In the genomic region with DNA sequence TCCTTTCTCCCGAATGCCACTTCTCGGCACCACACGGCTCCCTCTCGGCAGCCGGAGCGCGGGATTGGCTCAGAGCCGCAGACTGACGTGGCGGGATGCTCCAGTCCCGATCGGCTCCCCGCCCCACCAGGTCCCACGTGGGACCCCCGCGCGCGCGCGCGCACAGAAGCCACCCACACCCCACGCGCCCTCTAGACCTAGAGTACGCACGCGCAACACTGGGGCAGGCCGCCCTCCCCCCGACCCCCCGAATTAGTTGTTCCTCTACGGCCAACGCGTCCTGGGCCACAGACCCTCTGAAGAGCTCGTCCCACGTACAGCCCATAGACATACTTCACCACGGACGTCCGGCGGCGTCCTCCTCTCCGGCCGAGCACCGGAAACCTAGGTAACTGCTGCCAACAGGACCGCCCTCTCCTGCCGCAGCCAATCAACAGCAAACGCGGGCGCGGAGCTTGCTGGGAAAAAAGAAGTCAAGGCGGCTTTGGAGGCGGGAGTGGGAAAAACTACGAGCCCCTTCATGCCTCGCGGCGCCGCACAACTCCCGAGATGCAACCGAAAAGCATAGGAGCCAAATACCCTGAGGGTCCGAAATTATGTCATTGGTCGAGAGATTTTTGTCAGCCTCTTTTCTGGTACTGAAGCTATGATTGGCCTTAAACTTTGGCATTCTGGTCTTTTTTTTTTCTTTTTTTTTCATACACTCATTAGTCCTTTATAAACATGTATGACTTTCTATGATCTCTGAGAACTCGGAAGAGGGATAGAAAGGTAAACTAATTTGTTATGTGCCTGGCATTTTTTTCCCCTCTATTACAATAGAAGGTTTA, we compare ENCODE assay signal across 8 mouse cellular contexts. TPM values are rescaled to one million over a fixed set of nuclear protein-coding genes. Genes with fewer than 3 reads are reported as not detected.
A peak's percentile ranks its signal among the peaks of the same experiment; 100 is the strongest.
DNase-seq lines count a peak whose midpoint lies in the region; ATAC-seq lines count a peak whose summit lies in the region.

A gene (minus strand): TSS at position 428 of the 830 bp plus-strand sequence.

- peak within 1 kb of the TSS; percentile 85 for H3K4me2 ChIP-seq in heart, embryonic 14.5 days (ENCODE audit: low read length)
- peak within 1 kb of the TSS; percentile 88 for H3K4me2 ChIP-seq in liver, embryonic 13.5 days
- H3K4me2 ChIP-seq in stomach, embryonic 16.5 days (ENCODE audit: low read depth, low read length), result peak within 1 kb of the TSS; percentile 83

- under 1% methylated on average over 59 of the region's 60 CpGs for WGBS in heart, embryonic 14.5 days
- under 1% methylated on average over 59 of the region's 60 CpGs for WGBS in liver, embryonic 13.5 days (ENCODE audit: insufficient replicate concordance)
- WGBS in stomach, embryonic 16.5 days, result under 1% methylated on average over 60 of the region's 60 CpGs

- peaks cover 2 to 21% of the 10 kb centered on the region in 2 experiments; a peak in 3 of 4 replicates for H3K4me1 ChIP-seq in heart, embryonic 14.5 days (ENCODE audit: control insufficient read depth in 2 of 2, insufficient read depth in 2 of 2, low read length in 2 of 2)
- peaks cover 33% of the 10 kb centered on the region for H3K4me1 ChIP-seq in liver, embryonic 13.5 days (replicated peaks)
- peaks cover 26% of the 10 kb centered on the region for H3K4me1 ChIP-seq in stomach, embryonic 16.5 days (ENCODE audit: control insufficient read depth, insufficient read depth, low read length)

- peak within 1 kb of the TSS; percentile 89 to 93 for H3K27ac ChIP-seq in heart, embryonic 14.5 days (replicated peaks in 1 of 2; ENCODE audit: control insufficient read depth in 1 of 2, insufficient read depth in 1 of 2, low read depth in 2 of 2, low read length in 2 of 2)
- peak within 1 kb of the TSS; percentile 87 for H3K27ac ChIP-seq in liver, embryonic 13.5 days
- H3K27ac ChIP-seq in stomach, embryonic 16.5 days (ENCODE audit: low read length), result peak within 1 kb of the TSS; percentile 97

- DNase-seq in c-Kit-negative CD71-positive TER-119-positive erythroid progenitor cells, embryonic 14.5 days (ENCODE audit: low read depth, low spot score), result peak; percentile 87
- peak; percentile 92 for DNase-seq in fibroblast of lung, adult 2 months (ENCODE audit: low read depth)
- peak; percentile 98 for DNase-seq in kidney, postnatal 14 days
- peak; percentile 95 for DNase-seq in liver, embryonic 13.5 days
- DNase-seq in neural tube, embryonic 10.5 days (ENCODE audit: extremely low spot score, low spot score), result peak; percentile 96

- H3K27me3 ChIP-seq in heart, embryonic 14.5 days (ENCODE audit: control insufficient read depth, insufficient read depth, low read length), result no peaks in the 10 kb centered on the region
- no peaks in the 10 kb centered on the region for H3K27me3 ChIP-seq in liver, embryonic 13.5 days
- H3K27me3 ChIP-seq in stomach, embryonic 16.5 days (ENCODE audit: control insufficient read depth, insufficient read depth, low read length), result no peaks in the 10 kb centered on the region

- H3K9ac ChIP-seq in heart, embryonic 14.5 days (ENCODE audit: low read length), result peak within 1 kb of the TSS; percentile 82
- peak within 1 kb of the TSS; percentile 83 for H3K9ac ChIP-seq in liver, embryonic 13.5 days
- H3K9ac ChIP-seq in stomach, embryonic 16.5 days (ENCODE audit: low read length), result peak within 1 kb of the TSS; percentile 74

- H3K9me3 ChIP-seq in heart, embryonic 14.5 days (ENCODE audit: control insufficient read depth, low read length), result no peaks in the 10 kb centered on the region
- H3K9me3 ChIP-seq in liver, embryonic 13.5 days (replicated peaks), result no peaks in the 10 kb centered on the region
- H3K9me3 ChIP-seq in stomach, embryonic 16.5 days (replicated peaks; ENCODE audit: control insufficient read depth, low read length), result no peaks in the 10 kb centered on the region

- peaks cover 50% of the 10 kb centered on the region for H3K36me3 ChIP-seq in heart, embryonic 14.5 days (ENCODE audit: control insufficient read depth, insufficient read depth, low read length)
- H3K36me3 ChIP-seq in liver, embryonic 13.5 days, result peaks cover 41% of the 10 kb centered on the region
- peaks cover 17% of the 10 kb centered on the region for H3K36me3 ChIP-seq in stomach, embryonic 16.5 days (ENCODE audit: control insufficient read depth, insufficient read depth, low read length)

- ATAC-seq in CD4-positive, CD25-positive, alpha-beta regulatory T cell, adult 4 months, result peak; percentile 93
- peak; percentile 94 for ATAC-seq in heart, embryonic 14.5 days (ENCODE audit: insufficient number of reproducible peaks, insufficient read depth, low FRiP score, low read depth)
- peak; percentile 90 for ATAC-seq in liver, embryonic 13.5 days (ENCODE audit: low read depth)
- ATAC-seq in stomach, embryonic 16.5 days (ENCODE audit: insufficient read depth, low FRiP score), result peak; percentile 95

- H3K4me3 ChIP-seq in heart, embryonic 14.5 days (ENCODE audit: control insufficient read depth in 1 of 2, insufficient read depth in 1 of 2, low read depth in 1 of 2, low read length in 2 of 2), result peak within 1 kb of the TSS; percentile 62 to 76
- peak within 1 kb of the TSS; percentile 73 for H3K4me3 ChIP-seq in liver, embryonic 13.5 days (replicated peaks)
- H3K4me3 ChIP-seq in stomach, embryonic 16.5 days (replicated peaks; ENCODE audit: low read length), result peak within 1 kb of the TSS; percentile 56

RNA-seq across cellular contexts. Expression of the gene that starts here (rescaled TPM):
- polyA plus RNA-seq in CD4-positive, CD25-positive, alpha-beta regulatory T cell, adult 4 months (2017; shearing (Covaris generic)), result 10 to 100 TPM; 19.8 to 29.3 TPM
- 51.5 and 56.4 TPM in 2 replicates for polyA plus RNA-seq in heart, embryonic 14.5 days (2014; fragmentation: Nextera tagmentation; extraction: Ambion mirVana)
- 30.7 and 35.1 TPM in 2 replicates for polyA plus RNA-seq in liver, embryonic 13.5 days (2015; fragmentation: Nextera tagmentation; extraction: Ambion mirVana)
- polyA plus RNA-seq in stomach, embryonic 16.5 days (2015; fragmentation: Nextera tagmentation; extraction: Ambion mirVana), result 65.3 and 69.8 TPM in 2 replicates

Comparison
In these comparisons a context has a peak if more than half of its experiments do, and no peak if none do; other contexts are left out.
1. Peak in every context shown above with its lines: DNase-seq, ATAC-seq, H3K4me3 ChIP-seq and H3K27ac ChIP-seq.